ENCODE assay signal across 26 mouse cellular contexts in the genomic region with DNA sequence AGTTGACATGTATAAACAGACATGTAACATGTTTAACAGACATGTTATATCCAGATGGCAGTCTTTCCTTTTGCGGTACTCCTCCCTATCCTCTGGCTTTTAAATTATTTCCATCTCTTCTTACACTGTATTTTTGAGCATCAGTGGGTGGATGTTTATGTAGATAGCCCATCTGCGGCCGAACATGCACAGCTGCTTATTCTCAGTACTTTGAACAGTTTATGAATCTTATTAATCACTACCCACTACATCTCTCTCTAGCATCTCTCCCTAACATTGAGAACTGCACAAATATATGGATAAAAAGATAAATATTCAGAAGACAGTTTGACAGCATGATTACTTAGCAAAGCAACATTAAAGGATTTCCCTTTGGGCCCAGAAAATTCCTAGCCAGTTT.
DNase-seq lines count a peak whose midpoint lies in the region; ATAC-seq and TF ChIP-seq lines count a peak whose summit lies in the region.
"Had no signal": no experiment of that assay in that cellular context is flagged by ENCODE, and none has a peak within 500 bp of the region (broad histone marks: within the 10 kb centered on the region; RNA-seq: fewer than 3 reads in every experiment).

No protein-coding gene starts in this region.

- intact Hi-C loops in left cerebral cortex, postnatal 14 days (cut with DNase I) = no loop called here
- intact Hi-C loops in left cerebral cortex, postnatal 36 days (cut with DNase I) = no loop called here

- no peak for TF ChIP-seq CTCF in layer of hippocampus, adult 2 months (conservative IDR thresholded peaks at IDR 0.05)
- TF ChIP-seq CTCF in intestine, postnatal 0 days (IDR thresholded peaks at IDR 0.05; ENCODE audit: low read depth) = no peak

- H3K4me2 ChIP-seq in kidney, embryonic 14.5 days (replicated peaks; ENCODE audit: low read depth, low read length) = no peak overlapping the region
- no peak overlapping the region for H3K4me2 ChIP-seq in intestine, postnatal 0 days (replicated peaks; ENCODE audit: low read depth)
- H3K4me2 ChIP-seq: embryonic facial prominence, embryonic 12.5 days; forebrain, embryonic 15.5 days; intestine, embryonic 15.5 days; limb, embryonic 12.5 days; liver, embryonic 15.5 days; lung, embryonic 14.5 days; midbrain, embryonic 15.5 days; neural tube, embryonic 15.5 days had no signal

- no peak for DNase-seq in kidney, postnatal 14 days
- peak; percentile 21 to 43 for DNase-seq in left cerebral cortex, postnatal 14 days (ENCODE audit: low spot score in 2 of 2)
- no peak for DNase-seq in left cerebral cortex, postnatal 36 days (ENCODE audit: low spot score in 2 of 2)
- DNase-seq in layer of hippocampus, adult 2 months (ENCODE audit: low spot score in 2 of 2) = peak in 1 of 2 experiments; percentile 65
- DNase-seq in layer of hippocampus, postnatal 36 days = peak; percentile 30 to 41
- DNase-seq: adrenal gland, postnatal 10 days; cerebellum, adult 11-12 months; cerebellum, adult 9-11 months; embryo, embryonic 11 days; gastrocnemius, postnatal 14 days; heart, postnatal 14 days; kidney, adult 8-10 months; lung, embryonic 14.5 days had no signal

- H3K9me3 ChIP-seq in kidney, embryonic 14.5 days (ENCODE audit: control insufficient read depth, low read length) = no peaks in the 10 kb centered on the region
- no peaks in the 10 kb centered on the region for H3K9me3 ChIP-seq in intestine, postnatal 0 days (ENCODE audit: control insufficient read depth)
- H3K9me3 ChIP-seq: embryonic facial prominence, embryonic 12.5 days; forebrain, embryonic 10.5 days; forebrain, embryonic 15.5 days; intestine, embryonic 15.5 days; limb, embryonic 12.5 days; liver, embryonic 15.5 days; midbrain, embryonic 10.5 days; midbrain, embryonic 15.5 days; neural tube, embryonic 15.5 days had no signal

- H3K27ac ChIP-seq in kidney, embryonic 14.5 days (ENCODE audit: low read depth, low read length) = no peak overlapping the region
- H3K27ac ChIP-seq in layer of hippocampus, adult 2 months = peak overlapping the region; percentile 70
- no peak overlapping the region for H3K27ac ChIP-seq in intestine, postnatal 0 days (ENCODE audit: low read depth, low read length)
- H3K27ac ChIP-seq: embryonic facial prominence, embryonic 12.5 days; forebrain, embryonic 10.5 days; forebrain, embryonic 15.5 days; hindbrain, postnatal 0 days; intestine, embryonic 15.5 days; limb, embryonic 12.5 days; liver, embryonic 15.5 days; midbrain, embryonic 10.5 days; midbrain, embryonic 15.5 days; neural tube, embryonic 15.5 days had no signal

- no peaks in the 10 kb centered on the region for H3K4me1 ChIP-seq in kidney, embryonic 14.5 days (ENCODE audit: control insufficient read depth, insufficient read depth, low read length)
- no peaks in the 10 kb centered on the region for H3K4me1 ChIP-seq in intestine, postnatal 0 days (replicated peaks; ENCODE audit: control insufficient read depth, insufficient read depth, low read length)
- H3K4me1 ChIP-seq: embryonic facial prominence, embryonic 12.5 days; intestine, embryonic 15.5 days; limb, embryonic 12.5 days; liver, embryonic 15.5 days; midbrain, embryonic 15.5 days; neural tube, embryonic 15.5 days had no signal

- H3K27me3 ChIP-seq in kidney, embryonic 14.5 days (ENCODE audit: control insufficient read depth, insufficient read depth, low read length) = no peaks in the 10 kb centered on the region
- no peaks in the 10 kb centered on the region for H3K27me3 ChIP-seq in intestine, postnatal 0 days (replicated peaks; ENCODE audit: control insufficient read depth, insufficient read depth, low read length)
- H3K27me3 ChIP-seq: embryonic facial prominence, embryonic 12.5 days; forebrain, embryonic 15.5 days; intestine, embryonic 15.5 days; limb, embryonic 12.5 days; liver, embryonic 15.5 days; midbrain, embryonic 15.5 days had no signal

- no peak overlapping the region for H3K4me3 ChIP-seq in kidney, embryonic 14.5 days (ENCODE audit: low read length)
- no peak overlapping the region for H3K4me3 ChIP-seq in layer of hippocampus, adult 2 months
- no peak overlapping the region for H3K4me3 ChIP-seq in intestine, postnatal 0 days (ENCODE audit: low read depth, low read length)
- H3K4me3 ChIP-seq: embryonic facial prominence, embryonic 12.5 days; forebrain, embryonic 10.5 days; forebrain, embryonic 15.5 days; intestine, embryonic 15.5 days; limb, embryonic 12.5 days; liver, embryonic 15.5 days; midbrain, embryonic 10.5 days; midbrain, embryonic 15.5 days; neural tube, embryonic 15.5 days had no signal

- ATAC-seq in kidney, embryonic 14.5 days (ENCODE audit: low FRiP score, low TSS enrichment) = peak; percentile 43; the same call in 1 of the 2 replicates
- ATAC-seq in intestine, postnatal 0 days = no peak
- ATAC-seq: forebrain, embryonic 15.5 days; hindbrain, postnatal 0 days; intestine, embryonic 15.5 days; midbrain, embryonic 15.5 days; Patski had no signal

- 59% methylated on average over 3 of the region's 3 CpGs for WGBS in kidney, embryonic 14.5 days
- WGBS in intestine, postnatal 0 days = 70% methylated on average over 3 of the region's 3 CpGs

- H3K9ac ChIP-seq in kidney, embryonic 14.5 days (ENCODE audit: low read depth, low read length) = no peak overlapping the region
- no peak overlapping the region for H3K9ac ChIP-seq in intestine, postnatal 0 days (ENCODE audit: low read depth, low read length)
- H3K9ac ChIP-seq: embryonic facial prominence, embryonic 12.5 days; forebrain, embryonic 15.5 days; intestine, embryonic 15.5 days; limb, embryonic 12.5 days; liver, embryonic 15.5 days; lung, embryonic 14.5 days; midbrain, embryonic 15.5 days; neural tube, embryonic 15.5 days had no signal

- H3K36me3 ChIP-seq in kidney, embryonic 14.5 days (ENCODE audit: control insufficient read depth, insufficient read depth, low read length) = no peaks in the 10 kb centered on the region
- H3K36me3 ChIP-seq in intestine, postnatal 0 days (ENCODE audit: control insufficient read depth, insufficient read depth) = no peaks in the 10 kb centered on the region
- H3K36me3 ChIP-seq: embryonic facial prominence, embryonic 12.5 days; forebrain, embryonic 10.5 days; forebrain, embryonic 15.5 days; intestine, embryonic 15.5 days; limb, embryonic 12.5 days; liver, embryonic 15.5 days; midbrain, embryonic 10.5 days; midbrain, embryonic 15.5 days; neural tube, embryonic 15.5 days had no signal

Comparison
In these comparisons a context has a peak if more than half of its experiments do, and no peak if none do; other contexts are left out.
1. DNase-seq: peak in left cerebral cortex, postnatal 14 days (2 of 2) and layer of hippocampus, postnatal 36 days (2 of 2); none in kidney, postnatal 14 days (single experiment) and left cerebral cortex, postnatal 36 days (0 of 2).